38 mouse cellular contexts compared by ENCODE assay signal in genomic region chr14:7909472-7909871, GRCm38 (mm10). TPM values are rescaled to one million over a fixed set of nuclear protein-coding genes. Genes with fewer than 3 reads are reported as not detected.
"Had no signal": no experiment of that assay in that cellular context is flagged by ENCODE, and none has a peak within 500 bp of the region (broad histone marks: within the 10 kb centered on the region; RNA-seq: fewer than 3 reads in every experiment).

No protein-coding gene starts in this region.

- DNase-seq: gastrocnemius, postnatal 14 days; gastrocnemius, postnatal 36 days; heart, adult 18-20 months; heart, postnatal 10 days; kidney, adult 18-20 months; kidney, adult 8-10 months; kidney, postnatal 14 days; kidney, postnatal 36 days; layer of hippocampus, adult 9-11 months; layer of hippocampus, postnatal 36 days; left cerebral cortex, postnatal 4 days; liver; liver, embryonic 13.5 days had no signal

- H3K9me3 ChIP-seq: heart, embryonic 12.5 days; hindbrain, embryonic 13.5 days; hindbrain, embryonic 15.5 days; liver, embryonic 13.5 days; liver, embryonic 15.5 days had no signal

- H3K9ac ChIP-seq: heart, embryonic 12.5 days; hindbrain, embryonic 13.5 days; hindbrain, embryonic 15.5 days; liver, embryonic 13.5 days; liver, embryonic 15.5 days had no signal

- H3K27ac ChIP-seq: heart, embryonic 10.5 days; hindbrain, embryonic 13.5 days; hindbrain, embryonic 15.5 days; hindbrain, postnatal 0 days; liver, embryonic 13.5 days; liver, embryonic 15.5 days had no signal

- H3K27me3 ChIP-seq: heart, embryonic 12.5 days; hindbrain, embryonic 13.5 days; hindbrain, embryonic 15.5 days; liver, embryonic 13.5 days; liver, embryonic 15.5 days had no signal

- H3K4me1 ChIP-seq: heart, embryonic 10.5 days; hindbrain, embryonic 13.5 days; hindbrain, embryonic 15.5 days; liver, embryonic 13.5 days; liver, embryonic 15.5 days had no signal

- H3K4me2 ChIP-seq: heart, embryonic 12.5 days; hindbrain, embryonic 13.5 days; hindbrain, embryonic 15.5 days; liver, embryonic 11.5 days; liver, embryonic 13.5 days; liver, embryonic 15.5 days had no signal

- H3K4me3 ChIP-seq: heart, embryonic 10.5 days; heart, embryonic 12.5 days; hindbrain, embryonic 13.5 days; hindbrain, embryonic 15.5 days; liver, embryonic 13.5 days; liver, embryonic 15.5 days had no signal

- ATAC-seq: hindbrain, postnatal 0 days; intestine, embryonic 16.5 days had no signal

RNA-seq across cellular contexts. Expression of gene Gm45521, which starts 47.6 kb away (rescaled TPM):
- total RNA-seq: gastrocnemius, adult 18-20 months; gastrocnemius, adult 8-10 months; gastrocnemius, postnatal 14 days; gastrocnemius, postnatal 36 days; heart, adult 18-20 months; heart, adult 8-10 months; heart, postnatal 10 days; heart, postnatal 25 days; hematopoietic stem cell, adult 5-6 weeks; hindbrain, postnatal 0 days; layer of hippocampus, adult 18-20 months; layer of hippocampus, postnatal 14 days; layer of hippocampus, postnatal 36 days; left cerebral cortex, adult 18-20 months; left cerebral cortex, postnatal 25 days; left cerebral cortex, postnatal 4 days had no signal
- polyA plus RNA-seq: gonadal fat pad, adult 2 months; heart, embryonic 12.5 days; heart, embryonic 14.5 days; heart, embryonic 16.5 days; hindbrain, embryonic 11.5 days; hindbrain, embryonic 15.5 days; intestine, embryonic 14.5 days; intestine, embryonic 16.5 days; kidney, embryonic 14.5 days; kidney, embryonic 16.5 days; large intestine, adult 2 months; liver, embryonic 11.5 days; liver, embryonic 13.5 days; liver, embryonic 15.5 days had no signal
